Mouse (Mus musculus): ENCODE measurements at regions not wholly inside any gene's neighbourhood (a gene's known extent, or its start where the extent isn't known, plus 50 kb on each side); places are given as distances from the start of the nearest gene placed in this dataset.

DNA sequence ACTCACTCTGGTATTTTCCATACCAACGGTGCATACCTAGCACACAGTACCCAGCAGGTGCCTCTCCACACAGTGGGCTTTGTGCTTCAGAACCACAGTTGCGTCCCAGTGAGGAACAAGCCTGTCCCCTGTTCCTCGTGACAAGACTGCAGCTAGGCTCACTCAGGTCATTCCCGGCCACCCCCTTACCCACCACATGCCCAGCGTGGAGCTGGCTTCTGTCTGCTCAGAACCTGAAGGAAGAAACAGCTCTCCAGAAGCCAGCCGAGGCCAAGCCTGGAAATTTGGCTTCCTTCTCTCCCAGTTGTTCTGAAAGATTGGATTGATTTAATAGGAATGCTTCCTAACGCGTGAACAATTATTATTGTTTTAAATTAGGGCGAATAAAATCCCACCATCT, 118.1 kb upstream of the Zmiz1 start:
- TF ChIP-seq POLR2A (IDR thresholded peaks at IDR 0.05; ENCODE audit: insufficient read depth, low read length) (no peak), CTCF (IDR thresholded peaks at IDR 0.05; ENCODE audit: low read depth, low read length) (no peak)
